Mouse (Mus musculus) liver, postnatal 0 days (tissue): Measurements from ENCODE around the gene Atg5.

Source experiments
- CTCF ChIP-seq: sonication (generic); IDR thresholded peaks from 2 replicates; pipeline ENCODE4 v1.5.1; 2016; ENCODE audit warnings: antibody characterized with exemption, low read depth
- EP300 ChIP-seq: IDR thresholded peaks from 2 replicates; pipeline ENCODE4 v1.6.1; 2016; ENCODE audit warnings: antibody characterized with exemption, low read depth, mild to moderate bottlenecking

GRCm38 (mm10) chr10:44316280-44317270 is 48.4 kb downstream of the Atg5 start:
- TF ChIP-seq CTCF: no peak
- no peak for TF ChIP-seq EP300
